Mouse (Mus musculus): ENCODE data around the gene Kcnj4. TPM values are rescaled to one million over a fixed set of nuclear protein-coding genes. Genes with fewer than 3 reads are reported as not detected.
"Not testable (repeated sequence)": the region's sequence is repeated elsewhere in the genome, so short reads cannot be mapped to it uniquely, and the experiment has no call there.

Gene Kcnj4
- total RNA-seq, 2 experiments from 2014 or later, result not detected

DNA sequence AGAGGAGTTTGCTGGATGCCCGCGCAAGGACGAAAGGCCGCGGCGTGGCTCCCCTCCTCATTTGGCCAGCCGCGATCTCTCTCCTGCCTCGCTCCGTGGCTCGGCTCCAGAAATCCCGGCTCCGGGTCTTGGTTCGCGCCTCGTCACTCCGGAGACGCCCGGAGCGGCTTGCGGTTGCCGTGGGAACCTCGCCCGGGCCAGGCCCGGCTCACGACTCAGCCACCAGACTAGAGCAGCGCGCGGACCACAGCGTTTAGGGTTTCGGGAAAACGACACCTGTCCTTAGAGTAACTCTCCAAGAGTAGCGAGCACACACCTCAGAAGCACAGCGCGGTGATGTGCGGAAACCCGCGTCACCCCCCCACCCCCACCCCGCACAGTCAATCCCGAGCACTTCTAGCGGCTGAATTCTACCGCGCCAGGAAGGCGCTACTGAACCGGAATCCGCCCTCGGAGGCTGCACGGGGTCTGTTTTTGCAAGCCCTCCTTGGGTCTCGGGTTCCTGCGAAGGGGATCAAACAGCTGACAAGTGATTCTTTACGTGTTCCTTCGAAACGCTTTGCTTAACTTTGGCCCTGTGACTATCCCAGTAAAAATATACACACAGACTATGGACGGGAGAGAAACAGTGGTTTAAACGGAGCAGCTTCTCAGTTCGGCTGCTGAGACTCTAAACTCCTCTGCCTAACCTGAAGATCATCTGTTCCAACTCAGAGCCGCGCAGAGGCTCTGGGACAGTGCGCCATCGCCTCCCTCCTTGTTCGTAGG lies 6.7 kb upstream of the Kcnj4 start:
- DNase-seq, result peak; percentile 69

DNA sequence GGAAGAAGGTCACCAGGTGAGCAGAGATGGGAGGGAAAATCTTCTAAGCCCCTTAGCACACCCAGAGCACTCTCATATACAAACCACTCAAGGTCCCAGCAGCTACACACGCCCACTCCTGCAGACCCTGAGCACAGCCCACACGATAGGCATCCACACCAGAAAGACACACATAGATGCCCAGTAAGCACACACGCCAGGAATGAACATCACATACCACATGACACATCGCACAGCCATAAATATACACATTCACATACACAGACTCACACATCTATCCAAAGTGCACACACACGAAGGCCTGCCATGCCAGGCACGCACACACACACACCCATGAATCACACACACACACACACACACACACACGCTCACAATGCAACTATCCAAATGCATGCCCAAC lies 5.4 kb upstream of the Kcnj4 start:
- no peak for DNase-seq

DNA sequence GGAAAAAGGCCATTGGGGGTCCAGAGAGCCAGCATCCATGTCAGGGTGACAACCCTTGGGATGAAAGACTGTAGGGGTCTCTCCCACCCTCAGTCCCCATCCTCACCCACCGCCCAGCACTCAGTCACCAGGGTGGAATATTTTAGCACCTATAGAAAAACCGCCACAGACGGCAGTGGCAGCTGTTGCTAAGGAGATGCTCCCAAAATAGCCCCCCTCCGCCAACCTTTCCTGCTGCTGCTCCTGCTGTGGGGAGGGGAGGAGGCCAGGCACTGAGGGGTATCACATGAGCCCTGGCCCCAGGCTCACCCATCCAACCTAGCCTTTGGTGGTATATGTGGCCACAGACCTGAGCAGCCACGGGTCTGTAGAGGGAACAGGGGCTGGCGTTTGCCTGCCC lies 5.0 kb upstream of the Kcnj4 start:
- DNase-seq, result no peak

DNA sequence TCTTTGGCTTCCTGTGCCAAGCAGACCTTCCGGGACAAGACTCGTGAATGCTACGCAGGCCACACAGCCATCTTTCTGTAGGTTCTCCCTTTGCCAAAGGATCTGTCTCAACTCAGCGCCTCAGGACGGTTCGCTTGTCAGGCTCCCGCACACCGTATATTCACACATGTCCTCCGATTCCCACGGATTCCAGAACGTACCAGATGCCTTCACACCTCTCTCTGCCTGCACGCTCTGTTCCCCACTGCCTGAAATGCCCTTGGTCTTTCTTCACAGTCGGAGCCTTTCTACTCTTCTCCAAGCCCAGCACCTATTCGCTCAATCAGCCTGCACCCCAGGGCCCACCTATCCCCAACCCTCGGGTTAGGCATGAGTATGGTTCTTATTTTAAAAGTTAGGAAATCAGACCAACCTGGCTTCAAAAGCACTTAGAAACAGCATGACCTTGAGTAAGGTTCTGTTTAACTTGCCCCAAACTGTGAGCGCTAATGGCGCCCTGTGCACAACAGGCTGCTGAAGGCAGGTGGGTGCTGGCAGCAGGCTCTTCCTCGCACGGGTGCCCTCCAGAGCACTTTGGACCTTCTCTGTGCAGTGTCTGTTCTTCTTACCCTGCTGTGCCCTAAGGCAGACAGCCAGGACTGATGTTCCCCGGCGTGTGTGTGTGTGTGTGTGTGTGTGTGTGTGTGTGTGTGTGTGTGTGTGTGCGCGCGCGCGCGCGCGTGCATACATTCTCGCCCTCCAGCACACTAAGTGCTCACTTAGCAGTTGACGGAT lies 2.2 kb upstream of the Kcnj4 start:
- no peak for DNase-seq

DNA sequence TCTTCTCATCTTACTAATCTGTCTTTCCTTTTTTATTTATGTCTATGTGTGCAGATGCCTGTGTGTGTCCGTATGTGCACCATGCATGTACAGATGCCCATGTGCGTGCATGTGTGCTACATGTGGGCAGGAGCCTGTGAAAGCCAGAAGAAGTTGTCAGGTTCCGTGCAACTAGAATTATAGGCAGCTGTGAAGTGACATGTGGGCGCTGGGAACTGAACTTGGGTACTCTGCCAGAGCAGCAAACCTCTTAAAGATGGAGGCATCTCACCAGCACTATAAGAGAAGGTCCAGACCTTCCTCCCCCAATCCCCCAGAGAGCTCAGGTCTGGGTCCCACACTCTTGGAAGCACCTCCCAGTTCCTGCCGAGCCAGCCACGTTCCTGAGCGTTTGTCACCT lies 1.4 kb upstream of the Kcnj4 start:
- no peak for DNase-seq

DNA sequence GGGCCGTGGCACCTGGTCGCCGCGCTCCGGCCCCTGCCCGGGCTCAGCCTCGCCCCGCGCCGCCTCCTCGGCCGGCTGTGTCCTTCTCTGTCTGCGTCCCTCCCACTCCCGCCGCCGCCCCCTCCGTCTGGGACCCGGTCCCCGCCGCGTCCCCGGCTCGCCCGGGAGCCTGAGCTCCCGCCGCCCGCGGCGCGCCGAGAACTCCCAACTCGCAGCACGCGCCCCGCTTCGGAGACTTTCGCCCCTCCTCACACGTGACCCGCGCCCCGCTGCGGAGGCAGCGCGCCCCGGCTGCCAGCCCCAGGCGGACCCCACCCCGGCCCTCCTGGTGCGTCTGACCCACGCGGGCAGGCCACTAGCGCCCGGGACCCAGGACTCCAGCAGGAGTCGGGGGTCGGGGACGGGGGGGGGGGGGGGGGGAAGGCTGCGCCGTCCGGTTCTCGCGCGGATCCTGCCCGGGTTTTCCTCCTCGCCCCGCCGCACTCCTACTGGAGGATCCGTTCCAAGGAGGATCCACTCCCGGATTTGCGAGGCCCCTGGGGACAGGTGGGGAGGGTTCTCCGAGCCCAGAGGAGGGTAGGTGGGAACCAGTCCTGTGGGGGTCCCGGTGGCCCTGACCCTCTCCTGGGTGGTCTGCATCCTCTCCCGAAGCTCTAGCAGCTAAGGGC lies 709 bp upstream of the Kcnj4 start:
- DNase-seq, result peak; percentile 34

DNA sequence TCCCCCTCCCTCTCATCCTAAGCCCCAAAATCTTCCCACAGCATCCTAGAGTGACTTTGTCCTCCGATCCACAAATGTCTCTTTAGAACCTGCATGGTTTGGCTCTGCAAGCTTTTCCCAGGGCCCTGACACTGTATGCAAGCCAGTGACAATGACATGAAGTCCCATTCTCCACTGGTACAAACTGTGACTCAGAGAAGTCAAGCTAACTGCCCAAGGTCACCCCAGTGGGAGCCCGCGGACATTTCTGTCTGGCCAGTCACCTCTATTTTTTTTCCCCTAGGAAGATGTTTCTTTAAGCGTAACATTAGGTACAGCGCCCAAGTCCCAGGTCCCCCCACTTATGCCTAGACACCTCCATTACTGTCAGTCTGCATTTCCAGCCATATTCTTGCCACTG lies 1.6 kb downstream of the Kcnj4 start:
- DNase-seq, result no peak

DNA sequence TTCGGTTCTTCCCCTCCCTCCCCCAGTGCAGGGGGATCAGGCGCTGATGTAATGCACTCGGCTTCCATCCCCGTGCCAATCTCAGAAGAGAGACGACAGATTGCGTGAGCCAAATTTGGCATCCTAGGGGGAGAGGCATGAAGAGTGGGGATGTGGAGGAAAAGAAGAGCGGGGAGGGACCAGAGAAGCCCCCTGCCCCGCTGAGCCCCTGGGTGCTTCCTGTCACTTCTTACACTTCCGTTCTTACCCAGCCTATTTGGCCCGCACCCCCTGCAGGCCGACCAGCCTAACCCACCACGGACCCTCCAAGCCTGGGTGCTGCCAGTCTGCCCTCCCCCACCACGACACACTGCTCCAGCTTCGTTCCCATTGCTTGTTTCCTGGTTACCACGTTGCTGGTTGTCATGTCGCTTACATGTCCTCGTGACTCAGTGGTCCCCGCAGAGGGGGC lies 2.1 kb downstream of the Kcnj4 start:
- no peak for DNase-seq

DNA sequence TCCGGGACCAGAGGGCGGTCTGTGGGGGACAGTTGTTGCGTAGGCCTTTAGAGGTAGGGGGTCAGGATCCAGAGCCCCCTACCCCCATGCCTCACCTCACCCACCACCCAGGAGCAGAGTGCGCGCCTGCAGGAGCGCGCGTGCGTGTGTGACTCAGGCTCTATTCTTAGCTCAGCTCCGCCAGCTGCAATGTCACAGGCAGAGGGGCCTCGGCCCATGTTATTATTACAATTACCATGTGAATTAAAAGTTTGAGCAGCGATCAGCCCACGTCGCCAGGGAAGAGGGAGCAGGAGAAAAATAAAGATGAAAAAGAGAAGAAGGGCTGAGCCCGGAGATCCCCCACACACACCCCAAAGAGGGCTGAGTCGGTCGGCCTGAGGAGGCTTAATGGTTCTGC lies 4.9 kb downstream of the Kcnj4 start:
- DNase-seq, result no peak

DNA sequence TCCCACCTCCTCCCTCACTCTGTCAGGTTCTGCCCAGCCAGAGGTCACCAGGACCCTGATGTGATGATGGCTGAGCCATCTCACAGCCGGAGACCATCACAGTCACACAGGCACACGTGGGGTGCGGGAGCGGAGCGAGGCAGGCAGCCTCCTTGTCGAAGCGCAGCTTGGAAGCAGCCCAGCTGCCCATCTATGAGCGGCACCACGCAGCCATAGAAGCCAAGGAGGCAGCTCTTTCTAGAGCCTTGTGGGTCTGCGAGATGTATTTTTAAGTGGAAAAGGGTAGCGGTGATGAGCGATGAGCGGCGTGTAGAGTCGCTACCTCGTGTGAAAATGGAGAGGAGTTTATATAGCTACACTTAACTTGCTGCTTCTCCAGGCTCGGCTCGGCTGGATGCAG lies 11.5 kb downstream of the Kcnj4 start:
- no peak for DNase-seq

DNA sequence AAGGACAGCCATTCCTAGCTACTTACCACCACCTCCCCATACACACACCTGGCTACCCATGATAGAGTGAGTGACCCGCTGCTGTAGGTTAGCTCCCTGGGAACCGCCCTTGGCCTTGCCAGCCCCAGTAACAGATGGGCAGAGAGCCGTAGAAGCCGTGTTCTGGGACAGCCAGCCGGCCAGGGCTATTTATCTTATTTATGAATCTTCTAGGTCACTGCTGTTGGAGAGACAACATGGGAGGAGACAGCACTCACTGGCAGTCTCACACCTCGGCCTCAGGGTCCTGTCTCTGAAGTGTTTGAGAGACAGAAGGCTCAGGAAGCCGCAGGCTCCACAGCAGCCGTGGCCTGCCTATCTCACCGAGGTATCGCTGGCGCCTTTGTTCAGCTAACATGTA lies 15.6 kb downstream of the Kcnj4 start:
- no peak for DNase-seq

DNA sequence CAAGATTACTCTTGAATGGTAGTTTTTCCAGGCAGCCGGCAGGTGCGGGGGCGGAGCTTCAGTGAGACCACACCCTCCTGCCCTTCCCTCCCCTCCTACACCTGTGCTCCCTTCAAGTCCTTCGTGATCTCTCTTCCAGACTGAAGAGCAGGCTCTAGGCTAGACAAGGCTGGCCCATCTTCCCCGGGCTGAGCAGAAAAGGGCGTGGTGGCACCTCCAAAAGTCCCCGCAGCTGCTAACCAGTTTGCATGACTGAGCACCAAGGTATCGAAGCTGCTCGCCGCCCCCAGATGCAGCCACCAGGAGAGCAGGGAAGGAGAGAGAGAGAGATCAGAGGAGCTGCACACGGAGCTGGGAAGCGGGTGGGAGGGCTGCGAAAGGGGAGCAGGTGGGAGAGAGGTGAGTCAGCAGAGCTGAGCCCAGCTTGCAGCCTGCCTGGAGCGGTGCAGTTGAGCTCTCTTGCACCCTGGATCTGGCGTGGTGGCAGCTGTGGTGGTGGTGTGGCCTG lies 23.8 kb downstream of the Kcnj4 start:
- DNase-seq, result no peak

DNA sequence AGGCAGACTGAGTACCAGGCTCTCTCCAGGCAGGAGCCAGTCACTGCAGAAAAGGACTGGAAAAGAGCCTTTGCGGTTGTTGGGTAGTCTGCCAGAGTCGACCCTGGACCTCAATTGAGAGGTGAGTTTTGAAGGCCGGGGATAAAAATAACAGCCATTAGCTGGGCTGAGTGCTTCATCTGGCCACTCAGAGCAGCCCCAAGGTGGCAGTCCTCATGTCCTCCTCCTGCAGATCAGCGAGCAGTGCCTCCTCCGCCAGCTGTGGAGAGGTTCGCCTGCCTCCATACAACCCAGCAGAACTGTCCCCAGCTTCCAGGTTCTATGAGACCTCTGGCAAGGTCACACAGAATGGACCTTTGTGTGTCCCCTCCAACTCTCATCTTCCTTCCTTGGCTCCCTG lies 27.8 kb downstream of the Kcnj4 start:
- DNase-seq, result no peak

DNA sequence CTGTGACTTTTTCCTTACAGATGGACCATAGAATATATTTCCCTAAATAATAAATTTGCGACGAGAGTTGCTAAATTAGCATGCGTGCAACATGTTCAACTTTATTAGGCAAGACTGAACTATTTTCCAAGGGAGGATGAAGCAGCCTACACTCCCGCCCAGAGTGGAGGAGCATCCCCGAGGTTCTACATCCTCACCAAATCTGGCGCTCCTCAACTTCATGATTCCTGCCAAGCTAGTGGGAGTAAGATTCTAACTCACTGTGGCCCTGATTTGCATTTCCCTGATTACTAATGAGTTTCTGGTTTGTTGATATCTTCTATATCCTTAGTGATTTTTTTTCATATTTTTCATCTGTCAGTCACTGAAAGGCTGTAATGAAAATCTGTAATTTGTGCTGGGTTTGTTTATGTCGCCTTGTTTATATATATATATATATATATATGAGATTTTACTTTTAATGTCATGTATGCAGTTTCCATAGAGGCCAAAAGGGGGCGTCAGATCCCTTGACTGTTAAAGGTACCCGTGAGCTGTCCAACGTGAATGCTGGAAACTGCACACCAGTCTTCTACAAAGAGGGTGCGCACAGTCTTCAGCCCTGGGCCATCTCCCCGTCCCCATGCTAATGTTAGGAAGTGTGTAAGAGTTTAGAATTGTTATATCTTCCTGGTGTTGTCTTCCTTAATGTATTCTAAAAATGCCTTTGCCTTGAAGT lies 31.2 kb downstream of the Kcnj4 start:
- DNase-seq, result no peak

DNA sequence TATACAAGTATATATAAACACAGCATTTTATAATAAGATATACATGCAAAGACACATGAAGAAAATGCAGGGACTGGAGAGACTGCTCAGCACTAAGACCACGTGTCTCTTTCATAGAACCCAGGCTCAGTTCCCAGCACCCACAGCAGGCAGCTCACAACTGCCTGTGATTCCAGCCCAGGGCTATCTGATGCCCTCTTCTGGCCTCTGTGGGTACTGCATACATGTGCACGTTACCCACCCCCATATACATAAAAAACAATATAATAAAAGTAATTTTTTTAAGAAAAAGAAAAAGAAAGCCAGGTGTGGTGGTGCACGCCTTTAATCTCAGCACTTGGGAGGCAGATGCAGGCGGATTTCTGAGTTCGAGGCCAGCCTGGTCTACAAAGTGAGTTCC lies 32.0 kb downstream of the Kcnj4 start:
- no peak for DNase-seq

DNA sequence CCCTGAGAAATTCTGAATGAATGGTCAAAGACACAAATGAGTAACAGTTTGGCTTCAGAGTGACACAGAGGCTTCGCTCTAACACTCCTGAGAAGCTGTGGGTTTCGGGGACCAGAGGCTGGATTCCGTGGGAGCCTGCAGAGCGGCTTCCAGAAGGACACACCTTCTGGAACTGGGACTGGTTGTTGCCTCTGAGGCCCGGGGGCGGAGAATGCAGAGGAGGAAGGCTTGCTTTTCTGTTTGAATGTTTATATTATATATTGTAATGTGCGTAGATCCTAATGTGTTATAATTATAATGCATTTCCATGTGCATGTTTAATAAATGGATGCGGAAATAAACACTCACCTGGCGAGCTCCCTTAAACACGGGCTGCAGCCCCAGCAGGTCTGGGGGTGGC lies 33.9 kb downstream of the Kcnj4 start:
- DNase-seq, result no peak

DNA sequence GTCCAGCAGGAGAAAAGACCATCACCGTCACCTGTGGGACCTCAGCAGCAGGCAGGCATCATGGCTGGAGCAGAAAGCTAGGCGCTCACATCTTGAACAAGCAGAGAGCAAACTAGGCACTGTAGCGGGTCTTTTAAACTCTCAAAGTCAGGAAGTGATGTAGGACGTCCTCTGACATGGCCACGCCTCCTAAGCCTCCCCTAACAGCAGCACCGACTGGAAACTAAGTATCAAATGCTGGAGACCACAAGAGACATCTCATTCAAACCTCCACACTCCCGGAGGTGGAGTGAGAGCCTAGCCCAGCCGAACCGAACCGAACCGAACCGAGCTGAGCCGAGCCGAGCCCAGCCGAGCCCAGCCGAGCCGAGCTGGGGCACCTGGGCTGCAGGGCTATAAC lies 34.5 kb downstream of the Kcnj4 start:
- DNase-seq, result no peak

DNA sequence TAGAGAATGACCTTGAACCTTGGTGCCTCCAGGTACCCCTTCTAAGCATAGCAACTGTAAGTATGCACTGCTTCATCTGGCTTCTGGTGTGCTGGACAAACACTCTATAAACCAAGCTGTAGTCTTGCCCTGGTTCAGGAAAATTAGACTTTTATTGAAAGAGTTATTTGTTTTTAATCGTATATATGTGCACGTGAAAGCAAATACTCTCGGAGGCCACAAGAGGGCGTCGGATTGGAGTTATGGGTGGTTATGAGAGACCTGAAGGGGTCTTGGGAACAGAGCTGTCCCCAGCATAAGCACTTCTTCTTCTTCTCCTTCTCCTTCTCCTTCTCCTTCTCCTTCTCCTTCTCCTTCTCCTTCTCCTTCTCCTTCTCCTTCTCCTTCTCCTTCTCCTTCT lies 35.5 kb downstream of the Kcnj4 start:
- no peak for DNase-seq

DNA sequence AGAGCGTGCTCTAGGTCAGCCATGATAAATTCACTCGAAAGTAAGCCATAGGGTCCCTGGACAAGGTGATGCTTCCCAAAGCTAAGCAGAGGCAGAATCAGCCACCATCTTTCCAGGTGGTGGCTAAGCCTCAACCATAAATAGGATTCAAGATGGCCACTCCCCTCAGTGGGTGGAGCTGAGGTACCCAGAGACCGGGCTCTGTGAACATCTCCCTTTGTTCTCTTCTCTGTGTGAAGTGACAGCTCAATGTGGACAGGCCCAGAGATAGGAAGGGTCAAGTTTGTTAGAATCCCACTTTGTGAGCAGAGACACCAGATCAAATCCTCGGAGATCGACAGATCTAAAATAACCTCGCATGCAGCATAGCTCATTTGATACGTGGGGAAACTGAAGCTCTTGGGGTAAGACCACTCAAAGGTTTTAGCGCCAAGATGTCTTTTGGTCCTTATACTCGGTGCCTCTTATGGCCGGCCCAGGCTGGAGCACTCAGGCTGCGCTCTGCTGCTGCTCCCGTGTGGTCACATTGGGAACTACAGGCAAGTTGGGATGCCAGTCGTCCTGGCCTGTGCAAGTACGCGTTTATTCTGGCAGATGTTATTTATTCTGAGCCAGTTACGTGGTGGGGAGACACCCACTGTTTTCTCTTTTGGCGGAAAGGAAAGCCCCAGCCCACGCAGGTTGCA lies 38.3 kb downstream of the Kcnj4 start:
- DNase-seq, result peak; percentile 71

DNA sequence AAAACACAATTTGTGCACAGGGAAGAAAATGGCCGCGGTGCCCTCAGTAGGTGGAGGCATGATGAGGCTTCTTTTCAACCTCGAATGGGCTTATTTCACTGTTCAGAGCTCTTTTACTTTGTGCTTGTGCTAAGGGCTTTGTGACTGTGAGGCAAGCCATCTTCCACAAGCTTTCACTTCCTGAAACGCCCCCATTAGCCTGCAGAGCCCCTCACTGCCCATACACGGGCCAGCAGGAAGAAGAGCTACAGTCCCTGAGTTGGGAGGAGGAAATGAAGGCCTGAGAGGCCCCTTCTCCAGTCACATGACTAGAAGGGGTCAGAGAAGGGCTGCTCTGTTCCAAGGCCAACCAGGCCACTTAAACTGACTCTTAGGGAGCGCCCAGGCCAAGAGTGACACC lies 48.5 kb downstream of the Kcnj4 start:
- no peak for DNase-seq

DNA sequence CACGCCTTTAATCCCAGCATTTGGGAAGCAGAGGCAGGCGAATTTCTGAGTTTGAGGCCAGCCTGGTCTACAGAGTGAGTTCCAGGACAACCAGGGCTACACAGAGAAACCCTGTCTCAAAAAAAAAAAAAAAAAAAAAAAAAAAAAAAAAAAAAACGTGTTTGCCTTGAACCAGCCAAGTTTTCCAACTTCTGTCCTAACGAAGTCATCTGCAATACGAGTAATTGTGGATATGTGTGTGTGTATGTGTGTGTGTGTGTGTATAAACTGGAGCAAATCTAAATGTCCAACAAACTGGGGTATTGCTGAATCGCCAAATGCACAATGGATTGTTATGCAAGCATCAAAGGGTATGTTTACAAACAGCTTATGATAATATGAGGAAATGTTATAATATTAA lies 48.9 kb downstream of the Kcnj4 start:
- DNase-seq, result not testable (repeated sequence)

All from gastrocnemius, postnatal 25 days (tissue).